Mouse (Mus musculus) heart, embryonic 16.5 days (tissue): ENCODE measurements around the gene Olfr659. TPM values are rescaled to one million over a fixed set of nuclear protein-coding genes. Genes with fewer than 3 reads are reported as not detected.

Experiments
- ATAC-seq: fragments of 200-750 bp; cut with Nextera tagmentation; replicated peaks from 2 replicates; pipeline ENCODE4 v1.8.0; 2017; ENCODE audit warnings: moderate number of reproducible peaks; ENCODE audit not compliant: insufficient read depth, low FRiP score; ENCODE audit errors: extremely low read depth
- H3K27ac ChIP-seq: fragments of 300-500 bp; sonication (generic); 2 replicates; pipeline ENCODE4 v1.5.1; 2014; ENCODE audit warnings: mild to moderate bottlenecking, low read length, control low read depth, moderate library complexity
- H3K27me3 ChIP-seq: fragments of 300-500 bp; sonication (generic); 2 replicates; pipeline ENCODE4 v1.6.1; 2014; ENCODE audit warnings: low read length, mixed read lengths; ENCODE audit not compliant: control insufficient read depth, insufficient read depth
- H3K36me3 ChIP-seq: fragments of 300-500 bp; sonication (generic); 2 replicates; pipeline ENCODE4 v1.6.1; 2014; ENCODE audit not compliant: control insufficient read depth, insufficient read depth
- H3K4me1 ChIP-seq: fragments of 300-500 bp; sonication (generic); 2 replicates; pipeline ENCODE4 v1.6.1; 2014; ENCODE audit warnings: low read length, mixed read lengths; ENCODE audit not compliant: control insufficient read depth, insufficient read depth
- H3K4me2 ChIP-seq: fragments of 300-500 bp; sonication (generic); 2 replicates; pipeline ENCODE4 v1.6.1; 2014; ENCODE audit warnings: low read depth, mild to moderate bottlenecking, control low read depth, low read length
- H3K4me3 ChIP-seq: fragments of 300-500 bp; sonication (generic); 2 replicates; pipeline ENCODE4 v1.5.1; 2014; ENCODE audit warnings: mild to moderate bottlenecking, control low read depth, low read length
- H3K9ac ChIP-seq: fragments of 300-500 bp; sonication (generic); 2 replicates; pipeline ENCODE4 v1.6.1; 2014; ENCODE audit warnings: low read length, control low read depth
- H3K9me3 ChIP-seq: fragments of 300-500 bp; sonication (generic); replicated peaks from 2 replicates; pipeline ENCODE4 v1.6.1; 2016; ENCODE audit warnings: low read length; ENCODE audit not compliant: control insufficient read depth
- WGBS: fragments of 180-500 bp; shearing (Covaris S2); extraction: QIAGEN DNeasy Blood & Tissue Kit; methylation state at CpG from one replicate; pipeline ENCODE4 v1.1.7; 2014; 5-methylcytosine and 5-hydroxymethylcytosine counted together
- polyA plus RNA-seq: library from polyadenylated mRNA; unstranded; fragments of >200 nt; fragmentation: Nextera tagmentation; extraction: Ambion mirVana; gene quantifications from 2 replicates; pipeline ENCODE4 v1.2.1, GENCODE M21; 2015

Gene Olfr659
- polyA plus RNA-seq: not detected in 2 replicates

- H3K27ac ChIP-seq: no peak within 1 kb of the TSS
- H3K4me3 ChIP-seq: no peak within 1 kb of the TSS
- no peaks in the 10 kb centered on the region; the same call in 1 of the 2 replicates for H3K9me3 ChIP-seq
- ATAC-seq: no peak
- no peaks in the 10 kb centered on the region for H3K36me3 ChIP-seq
- no peaks in the 10 kb centered on the region for H3K27me3 ChIP-seq
- no peak within 1 kb of the TSS for H3K9ac ChIP-seq
- 64% methylated on average over 3 of the region's 3 CpGs for WGBS
- no peaks in the 10 kb centered on the region for H3K4me1 ChIP-seq
- no peak within 1 kb of the TSS for H3K4me2 ChIP-seq
Measured at GRCm38 (mm10) chr7:104666453-104666852, at the start of gene Olfr659. TSS of gene Olfr659 (plus strand) at chr7:104666753.

GRCm38 (mm10) chr7:104624494-104624893, 42.1 kb upstream of the Olfr659 start, which contains the start of gene Olfr657:
TSS of gene Olfr657 (plus strand) at chr7:104624794.
- H3K27ac ChIP-seq: no peak within 1 kb of the TSS
- H3K4me2 ChIP-seq: no peak within 1 kb of the TSS
- H3K9ac ChIP-seq: no peak within 1 kb of the TSS
- ATAC-seq: no peak
- no peaks in the 10 kb centered on the region for H3K4me1 ChIP-seq
- no peak within 1 kb of the TSS for H3K4me3 ChIP-seq
- no peaks in the 10 kb centered on the region for H3K9me3 ChIP-seq
- no peaks in the 10 kb centered on the region for H3K27me3 ChIP-seq
- no peaks in the 10 kb centered on the region for H3K36me3 ChIP-seq

GRCm38 (mm10) chr7:104646841-104647482, 19.6 kb upstream of the Olfr659 start, which contains the start of gene Olfr658:
TSS of gene Olfr658 (minus strand) at chr7:104647305.
- Histone ChIP-seq H3K9me3 (no peaks in the 10 kb centered on the region), H3K36me3 (no peaks in the 10 kb centered on the region), H3K4me2 (peak within 1 kb of the TSS; percentile 51), H3K4me1 (no peaks in the 10 kb centered on the region), H3K27me3 (no peaks in the 10 kb centered on the region), H3K4me3 (no peak within 1 kb of the TSS), H3K27ac (no peak within 1 kb of the TSS), H3K9ac (no peak within 1 kb of the TSS)
- 17% methylated on average over 21 of the region's 22 CpGs for WGBS
- peak; percentile 58 for ATAC-seq

DNA sequence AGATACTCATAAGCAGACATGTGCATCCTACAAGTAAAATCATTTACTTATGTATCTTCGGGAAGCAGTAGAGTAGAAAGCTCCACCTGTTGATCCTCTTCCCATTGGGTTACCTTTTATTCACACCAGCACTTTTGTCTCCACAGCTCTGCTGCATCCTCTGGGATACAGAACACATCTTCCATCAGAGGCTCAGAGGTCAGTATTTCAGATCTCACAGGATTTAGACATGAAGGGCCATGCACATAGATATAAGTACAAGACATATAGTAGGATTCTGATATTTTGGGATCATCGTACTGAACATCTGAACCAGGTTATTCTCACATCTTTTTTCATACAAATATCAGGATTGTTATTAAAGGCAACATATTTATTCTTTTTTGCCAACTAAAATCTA, 19.6 kb downstream of the Olfr659 start, which contains the start of gene Olfr661:
Gene Olfr661 (plus strand): TSS at position 301 of the 400 bp plus-strand sequence.
- 72% methylated on average over 2 of the region's 2 CpGs for WGBS
- ATAC-seq: no peak
- H3K27ac ChIP-seq: no peak within 1 kb of the TSS

More for the DNA sequence above, 19.6 kb downstream of the Olfr659 start, which contains the start of gene Olfr661:
- H3K4me3 ChIP-seq: no peak within 1 kb of the TSS
- H3K9me3 ChIP-seq: no peaks in the 10 kb centered on the region
- H3K4me2 ChIP-seq: no peak within 1 kb of the TSS
- H3K36me3 ChIP-seq: no peaks in the 10 kb centered on the region
- H3K4me1 ChIP-seq: no peaks in the 10 kb centered on the region
- H3K9ac ChIP-seq: no peak within 1 kb of the TSS
- H3K27me3 ChIP-seq: no peaks in the 10 kb centered on the region

Other genes starting within 250 kb of the Olfr659 start
- 1.3 and 2.2 TPM in 2 replicates for gene Trim30a, start 201.6 kb upstream of the Olfr659 start, polyA plus RNA-seq
- 0.41 and 0.95 TPM in 2 replicates for gene Trim30d, start 158.9 kb upstream of the Olfr659 start, polyA plus RNA-seq
- not detected in 2 replicates for gene Olfr651, start 116.6 kb upstream of the Olfr659 start, polyA plus RNA-seq
- not detected in 2 replicates for gene Olfr652, start 105.9 kb upstream of the Olfr659 start, polyA plus RNA-seq
- gene Olfr653, start 89.4 kb upstream of the Olfr659 start, polyA plus RNA-seq: not detected in 2 replicates
- not detected in 2 replicates for gene Olfr654, start 79.7 kb upstream of the Olfr659 start, polyA plus RNA-seq
- not detected in 2 replicates for gene Olfr655, start 65.0 kb upstream of the Olfr659 start, polyA plus RNA-seq
- gene Olfr656, start 52.8 kb upstream of the Olfr659 start, polyA plus RNA-seq: not detected in 2 replicates
- not detected in 2 replicates for gene Olfr657, start 42.0 kb upstream of the Olfr659 start, polyA plus RNA-seq
- not detected in 2 replicates for gene Olfr658, start 19.4 kb upstream of the Olfr659 start, polyA plus RNA-seq
- gene Olfr661, start 19.7 kb downstream of the Olfr659 start, polyA plus RNA-seq: not detected in 2 replicates
- not detected in 2 replicates for gene Usp17le, start 110.7 kb downstream of the Olfr659 start, polyA plus RNA-seq
- not detected in 2 replicates for gene Usp17lb, start 175.8 kb downstream of the Olfr659 start, polyA plus RNA-seq
- not detected in 2 replicates for gene Usp17la, start 190.3 kb downstream of the Olfr659 start, polyA plus RNA-seq
- not detected in 2 replicates for gene Olfr665, start 211.3 kb downstream of the Olfr659 start, polyA plus RNA-seq
- gene Olfr666, start 229.2 kb downstream of the Olfr659 start, polyA plus RNA-seq: not detected in 2 replicates